Mouse (Mus musculus) urinary bladder, adult 18-20 months (tissue): ENCODE measurements around the gene Gpa33.

Source experiments
- DNase-seq, 2 experiments: peaks; one replicate each; pipeline ENCODE4 v3.0.0; 2022; ENCODE audit warnings: low spot score in 2 of 2, mixed read lengths in 2 of 2

Gpa33 gene

DNA sequence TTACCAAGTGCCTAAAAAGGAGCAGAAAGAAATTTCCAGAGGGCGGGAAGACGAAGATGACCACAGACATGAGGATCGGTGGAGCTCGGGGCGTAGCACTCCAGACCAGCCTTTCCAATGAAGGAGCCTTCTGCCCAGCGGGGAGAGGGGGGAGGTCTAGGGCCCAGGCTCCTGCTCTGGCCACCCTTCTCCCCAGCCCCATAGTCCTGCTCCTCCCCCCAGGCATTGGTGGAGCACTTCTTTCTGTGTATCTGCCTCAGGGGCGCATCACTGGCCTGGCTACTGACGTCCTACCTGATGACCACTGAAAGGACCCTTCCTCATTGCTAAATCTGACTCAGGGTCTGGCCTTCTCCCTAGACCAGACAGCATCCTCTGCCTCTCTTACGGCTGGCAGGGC lies 35.1 kb downstream of the Gpa33 start:
- no peak for DNase-seq

DNA sequence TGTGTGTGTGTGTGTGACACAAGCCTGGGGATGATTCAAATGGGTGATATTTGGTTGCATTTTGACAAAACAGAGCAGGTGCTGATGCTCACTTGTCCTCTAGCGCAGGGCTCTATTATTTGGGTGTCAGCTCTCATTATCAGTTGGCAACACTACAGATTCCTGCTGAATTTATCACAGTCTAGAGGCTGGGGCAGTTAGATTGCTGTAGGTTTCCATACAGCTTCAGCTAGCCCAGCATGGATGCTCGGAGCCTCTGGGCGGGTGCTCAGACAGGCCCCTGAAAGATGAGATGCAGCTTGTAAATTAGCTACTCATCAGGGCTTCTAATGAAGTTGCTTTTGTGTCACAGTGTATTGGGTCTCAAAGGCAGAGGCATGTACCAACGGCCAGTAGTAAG lies 37.4 kb downstream of the Gpa33 start:
- no peak for DNase-seq

DNA sequence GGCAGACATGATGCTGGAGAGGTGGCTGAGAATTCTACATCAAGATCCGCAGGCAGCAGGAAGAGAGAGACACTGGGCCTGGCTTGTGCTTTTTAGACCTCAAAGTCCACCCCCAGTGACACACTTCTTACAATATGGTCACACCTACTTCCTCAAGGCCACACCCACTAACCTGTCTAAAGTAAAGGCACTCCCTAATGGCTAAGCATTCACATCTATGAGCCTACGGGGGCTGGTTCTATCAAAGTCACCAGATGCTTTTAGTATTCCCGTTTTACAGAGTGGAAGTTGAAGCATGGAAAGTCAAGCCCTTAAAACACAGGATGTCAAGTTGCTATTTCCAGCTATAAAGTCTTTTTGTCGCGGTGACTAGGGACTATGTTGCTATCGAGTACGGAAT lies 38.0 kb downstream of the Gpa33 start:
- no peak for DNase-seq

DNA sequence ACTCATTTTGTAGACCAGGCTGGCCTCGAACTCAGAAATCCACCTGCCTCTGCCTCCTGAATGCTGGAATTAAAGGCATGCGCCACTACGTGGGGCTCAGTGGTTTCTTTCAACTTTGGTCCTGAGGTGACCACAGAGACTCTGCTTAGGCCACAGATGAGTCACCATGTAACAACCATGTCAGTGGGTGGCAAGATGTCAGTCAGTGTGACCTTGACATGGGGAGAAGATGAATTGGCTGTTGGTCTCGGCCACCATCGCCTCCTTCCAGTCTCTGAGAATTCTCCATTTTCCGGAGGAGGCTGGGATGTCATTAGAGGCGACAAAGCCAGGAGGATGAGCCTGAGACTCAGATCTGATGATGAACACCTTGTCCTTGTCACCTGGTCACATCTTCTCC lies 39.7 kb downstream of the Gpa33 start:
- no peak for DNase-seq

DNA sequence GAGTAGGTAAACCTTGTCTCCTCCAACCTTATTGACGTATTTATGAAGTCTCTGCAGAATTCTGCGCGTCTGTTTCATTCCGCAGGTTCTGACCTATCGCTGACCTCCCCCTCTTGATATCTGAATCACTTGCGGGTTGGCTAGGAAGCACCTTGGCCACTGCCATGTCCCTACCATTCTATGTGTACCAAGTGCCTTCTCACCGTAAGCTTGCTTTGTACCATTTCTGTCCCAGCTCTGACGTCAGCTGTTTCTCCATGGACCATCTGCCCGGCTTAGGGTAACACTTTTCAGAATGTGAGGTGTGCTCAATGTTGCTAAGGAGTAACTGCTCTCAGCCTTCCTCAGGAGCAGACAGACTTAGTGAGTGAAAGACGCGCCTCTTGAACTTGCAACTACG lies 40.8 kb downstream of the Gpa33 start:
- no peak for DNase-seq

DNA sequence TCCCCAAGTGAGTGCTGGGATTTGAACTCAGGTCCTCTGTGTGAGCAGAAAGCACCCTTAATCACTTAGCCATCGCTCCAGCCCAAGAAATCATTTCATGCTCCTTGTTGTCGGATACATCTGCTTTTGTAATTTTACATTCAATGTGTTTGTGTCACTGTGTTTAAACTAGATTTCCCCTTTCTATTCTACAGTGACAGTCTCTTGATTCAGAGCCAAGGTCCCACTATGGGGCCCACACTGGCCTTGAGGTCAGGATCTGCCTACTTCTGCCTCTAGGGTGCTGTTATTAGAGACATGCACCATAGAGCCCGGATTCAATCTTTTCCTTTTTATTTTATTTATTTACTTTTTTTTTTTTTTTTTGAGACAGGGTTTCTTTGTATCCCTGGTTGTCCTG lies 43.0 kb downstream of the Gpa33 start:
- no peak for DNase-seq

DNA sequence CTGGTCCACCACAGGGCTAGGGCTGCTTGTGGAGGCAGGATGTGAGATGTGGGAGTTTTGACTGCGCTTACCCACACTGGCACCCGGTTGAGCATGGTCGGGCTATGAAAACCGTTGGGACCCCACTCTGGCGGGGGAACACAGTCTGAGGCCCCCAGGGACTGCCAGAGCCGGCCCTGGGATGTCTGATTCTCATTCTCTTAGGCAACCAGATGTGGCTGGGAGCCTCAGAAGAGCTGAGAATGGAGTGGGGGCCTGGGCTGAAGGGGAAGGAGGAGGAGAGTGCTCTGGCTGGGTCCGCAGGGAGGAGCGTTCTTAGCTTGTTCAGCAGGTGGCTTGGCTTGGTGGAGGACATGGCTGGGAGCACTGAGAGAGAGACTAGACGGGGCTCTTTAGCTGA lies 43.6 kb downstream of the Gpa33 start:
- DNase-seq = no peak

DNA sequence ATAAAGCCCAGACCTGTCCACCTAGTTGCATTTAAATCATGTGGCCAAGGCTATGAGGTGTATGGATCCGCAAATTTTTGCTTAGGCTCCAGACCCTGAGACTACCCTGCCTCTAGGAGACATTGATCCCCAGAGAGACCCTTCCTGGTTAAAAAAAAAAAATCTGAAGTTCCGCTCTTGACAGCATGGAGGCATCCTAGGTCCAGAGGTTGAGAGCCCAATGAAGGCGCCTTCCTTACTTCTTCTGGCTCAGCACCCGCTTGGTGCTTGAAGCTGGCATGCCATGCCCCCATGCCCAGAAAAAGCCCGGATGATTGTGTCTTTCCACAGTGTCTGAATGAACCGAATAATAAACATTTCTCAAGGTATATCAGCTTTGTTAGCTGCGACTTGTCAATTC lies 51.5 kb downstream of the Gpa33 start:
- DNase-seq = no peak

DNA sequence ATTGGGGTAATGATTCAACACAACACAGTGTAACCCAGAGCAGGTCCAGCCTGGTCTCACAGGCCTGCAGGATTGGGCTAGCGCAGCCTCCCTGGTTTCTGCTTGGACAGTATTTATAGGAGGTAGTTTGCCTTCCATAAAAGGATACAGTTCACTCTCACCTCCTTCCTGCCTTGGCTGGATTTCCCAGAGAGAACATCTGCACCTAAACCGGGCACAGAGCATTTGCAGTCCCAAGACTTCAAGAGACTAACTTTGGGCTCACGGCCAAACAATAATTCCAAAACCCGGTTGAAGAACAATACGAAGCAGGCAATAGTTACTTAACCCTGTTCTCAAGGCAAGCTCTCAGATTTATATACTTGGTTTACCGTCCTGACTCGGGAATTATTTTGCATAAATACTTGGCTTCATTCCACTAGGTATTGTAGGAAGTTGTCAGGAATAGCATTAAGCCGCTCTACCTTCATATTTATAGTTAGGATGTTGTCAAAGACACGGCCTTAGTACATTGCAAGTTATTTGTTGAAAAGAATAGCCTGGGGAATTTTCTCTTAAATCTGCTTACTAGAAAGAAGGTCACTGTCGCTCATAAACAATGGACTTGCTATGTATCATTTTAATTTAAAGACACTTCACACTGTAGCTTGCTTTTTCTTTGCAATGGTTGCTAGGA lies 53.1 kb downstream of the Gpa33 start:
- no peak for DNase-seq

DNA sequence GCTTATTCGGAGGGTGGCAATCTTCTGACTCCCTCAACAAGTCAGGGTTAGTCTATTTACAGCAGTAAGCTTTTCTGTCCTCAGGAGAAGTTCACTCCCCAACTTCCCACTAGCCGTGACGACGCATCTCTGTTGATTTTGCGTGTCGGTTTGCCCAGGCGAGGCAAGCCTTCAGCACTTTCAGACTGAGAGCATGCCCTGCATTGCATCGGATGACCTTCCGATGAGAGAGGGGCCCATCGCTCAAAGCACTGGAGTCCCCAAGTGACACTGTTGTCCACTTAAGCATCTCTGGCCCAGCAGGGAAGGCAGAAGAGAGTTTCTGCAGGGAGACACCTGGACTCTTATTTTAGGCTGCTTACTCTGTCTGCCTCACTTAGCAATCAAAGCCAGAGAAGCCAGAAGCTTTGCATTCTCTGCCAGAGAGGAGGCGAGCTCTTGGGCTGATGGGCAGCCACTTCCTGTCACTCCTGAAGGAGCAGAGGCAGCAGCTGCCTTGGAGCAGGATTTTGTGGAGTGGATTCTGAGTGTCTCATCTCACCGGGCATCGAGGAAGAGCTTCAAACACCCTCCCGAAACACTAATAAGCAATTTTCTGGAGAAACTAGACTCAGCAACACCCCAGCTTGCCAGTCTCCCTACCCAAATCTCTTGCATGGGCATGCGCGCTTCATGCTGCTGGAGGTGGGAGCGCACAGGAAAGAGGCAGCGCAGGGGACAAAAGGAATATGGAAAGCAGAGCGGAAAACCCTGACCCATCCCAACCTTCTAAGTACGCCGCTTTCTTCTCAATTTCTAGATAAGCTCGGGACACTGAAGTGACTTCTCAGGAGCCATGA lies 54.6 kb downstream of the Gpa33 start:
- DNase-seq = no peak

DNA sequence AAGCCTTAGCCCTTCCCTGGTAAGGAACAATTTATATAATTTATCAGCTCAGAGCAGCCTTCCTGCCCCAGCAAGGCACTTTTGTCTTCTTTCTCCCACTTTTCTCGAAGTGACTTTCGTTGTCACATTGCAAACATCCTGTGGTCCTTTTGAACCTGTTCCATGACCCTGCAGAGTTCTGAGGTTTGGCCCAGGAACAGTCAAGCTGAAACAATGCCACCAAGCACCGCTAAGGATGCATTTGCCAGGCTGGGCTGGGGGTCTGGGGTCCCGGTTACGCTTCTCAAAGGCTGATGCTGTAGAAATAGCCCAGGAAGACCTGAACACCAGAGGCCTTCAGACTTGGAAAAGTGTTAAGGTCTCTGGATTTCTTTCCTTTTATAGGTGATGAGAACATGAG lies 55.3 kb downstream of the Gpa33 start:
- no peak for DNase-seq

DNA sequence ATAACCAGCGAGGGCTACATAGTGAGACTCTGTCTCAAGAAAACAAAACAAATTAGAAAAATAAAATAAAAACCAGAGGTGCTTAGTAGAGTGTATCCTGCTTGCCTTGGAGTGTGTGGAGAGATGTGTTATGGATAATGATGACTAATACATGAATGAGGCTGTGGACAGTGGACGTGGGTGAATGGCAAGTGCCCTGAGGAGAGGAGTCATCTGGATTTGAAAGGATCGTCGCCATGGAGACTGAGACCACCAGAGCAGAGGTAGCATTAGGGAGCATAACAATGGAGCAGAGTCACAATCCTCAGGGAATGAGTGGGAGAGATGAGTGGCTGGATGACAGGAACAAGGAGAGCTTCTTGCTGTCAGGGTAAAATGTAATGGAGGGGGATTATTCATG lies 59.8 kb downstream of the Gpa33 start:
- no peak for DNase-seq

DNA sequence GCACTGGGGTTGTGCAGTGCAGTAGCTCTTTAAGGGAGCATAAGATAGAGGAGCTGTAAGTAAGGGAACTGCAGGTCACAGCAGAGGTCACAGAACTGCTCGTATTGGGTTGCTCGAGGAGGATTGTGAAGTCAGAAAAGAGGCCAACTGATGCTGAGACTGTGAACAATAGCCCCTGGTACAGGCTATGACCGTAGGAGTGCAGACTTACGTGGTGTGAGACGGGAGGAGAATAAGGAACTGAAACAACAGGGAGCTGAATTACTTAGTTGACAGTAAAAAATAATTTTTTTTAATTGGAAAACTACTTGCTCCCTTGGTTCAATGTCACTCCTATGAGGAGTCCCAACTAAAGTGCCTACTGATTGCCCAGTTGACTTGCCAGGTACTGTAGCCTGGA lies 74.1 kb downstream of the Gpa33 start:
- DNase-seq = no peak

DNA sequence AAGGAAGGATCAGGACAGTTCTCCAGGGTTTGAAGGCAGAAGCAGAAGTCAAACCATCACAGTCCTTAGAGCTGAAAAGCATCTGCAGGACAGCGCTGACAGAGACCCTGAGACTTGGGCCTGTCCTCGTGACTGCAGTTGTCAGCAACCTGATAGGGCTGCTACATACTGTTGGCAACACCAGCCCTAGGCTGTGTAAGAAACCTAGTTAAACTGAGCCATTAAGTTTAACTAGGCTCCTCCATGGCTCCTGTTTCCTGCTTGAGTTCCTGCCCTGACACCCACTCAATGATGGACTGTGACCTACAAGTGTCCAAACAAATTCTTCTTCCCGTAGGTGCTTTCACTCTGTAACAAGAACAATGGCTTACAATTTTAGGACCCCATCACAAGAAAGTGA lies 75.1 kb downstream of the Gpa33 start:
- no peak for DNase-seq

DNA sequence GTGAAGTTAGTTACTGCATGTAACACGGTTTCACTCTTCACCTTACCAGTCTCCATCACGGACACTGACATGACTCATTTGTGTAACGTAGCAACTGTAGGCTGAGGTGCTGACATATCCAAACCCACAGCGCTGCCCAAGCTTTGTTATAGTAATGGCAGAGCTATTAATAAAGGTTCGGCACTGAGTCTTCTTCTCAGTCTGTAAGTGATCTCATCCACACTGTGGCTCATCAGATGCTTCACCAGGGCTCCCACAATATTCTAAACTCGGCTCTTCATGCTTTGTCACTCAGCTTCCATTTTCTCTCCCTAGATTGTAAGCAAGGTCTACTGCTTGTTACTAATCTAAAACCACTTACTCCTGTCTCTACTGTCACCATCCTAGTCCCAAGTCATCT lies 79.3 kb downstream of the Gpa33 start:
- DNase-seq = no peak

DNA sequence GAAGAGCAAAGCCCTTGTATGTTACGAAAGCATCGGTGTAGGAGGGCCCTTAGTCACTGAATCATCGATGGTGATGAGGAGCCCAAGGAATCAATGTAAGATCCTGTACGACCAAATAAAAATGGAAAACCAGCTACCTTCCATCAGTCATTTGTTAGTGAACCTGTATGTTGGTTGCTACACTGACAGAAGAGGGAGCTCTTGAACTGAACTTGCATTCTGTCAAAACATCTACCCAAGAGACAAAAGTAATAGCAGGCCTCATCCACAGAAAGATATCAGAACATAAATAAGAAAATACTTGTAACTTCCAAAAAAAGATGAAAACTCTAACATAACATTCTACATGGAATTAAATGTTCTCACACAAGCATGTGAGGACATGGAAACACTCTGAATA lies 84.1 kb downstream of the Gpa33 start:
- no peak for DNase-seq
